Mouse (Mus musculus) ovary, postnatal 36 days (tissue): ENCODE data around the gene Kat7.

Experiments
- DNase-seq: peaks from one replicate; pipeline ENCODE4 v3.0.0; 2022; ENCODE audit warnings: low spot score, mixed read lengths

The Kat7 gene

GRCm38 (mm10) chr11:95310007-95310647 lies at the start of gene Kat7:
Gene Kat7 (minus strand): TSS chr11:95310246.
- DNase-seq, result peak; percentile 93

- DNase-seq, result no peak
These were observed 48.2 kb upstream of the Kat7 start for GRCm38 (mm10) chr11:95358263-95358662.

GRCm38 (mm10) chr11:95356469-95357273 lies 46.6 kb upstream of the Kat7 start:
- peak; percentile 53 for DNase-seq

GRCm38 (mm10) chr11:95356039-95356438 lies 46.0 kb upstream of the Kat7 start:
- DNase-seq, result no peak

GRCm38 (mm10) chr11:95355661-95356011 lies 45.6 kb upstream of the Kat7 start:
- no peak for DNase-seq

GRCm38 (mm10) chr11:95354945-95355660 lies 45.1 kb upstream of the Kat7 start:
- DNase-seq, result no peak

- no peak for DNase-seq
These were observed 44.3 kb upstream of the Kat7 start for GRCm38 (mm10) chr11:95354228-95354944.

- no peak for DNase-seq
These were observed 43.2 kb upstream of the Kat7 start for GRCm38 (mm10) chr11:95353226-95353625.

- DNase-seq, result no peak
These were observed 42.6 kb upstream of the Kat7 start for GRCm38 (mm10) chr11:95352686-95353085.

- no peak for DNase-seq
These were observed 40.9 kb upstream of the Kat7 start for GRCm38 (mm10) chr11:95350960-95351359.

GRCm38 (mm10) chr11:95350289-95350688 lies 40.2 kb upstream of the Kat7 start:
- no peak for DNase-seq

- no peak for DNase-seq
These were observed 34.1 kb upstream of the Kat7 start for GRCm38 (mm10) chr11:95344181-95344580.

GRCm38 (mm10) chr11:95343180-95343579 lies 33.1 kb upstream of the Kat7 start:
- DNase-seq, result no peak

- DNase-seq, result no peak
These were observed 30.6 kb upstream of the Kat7 start for GRCm38 (mm10) chr11:95340664-95341063.

GRCm38 (mm10) chr11:95340259-95340658 lies 30.2 kb upstream of the Kat7 start:
- no peak for DNase-seq

- no peak for DNase-seq
These were observed 29.5 kb upstream of the Kat7 start for GRCm38 (mm10) chr11:95339471-95340021.

- no peak for DNase-seq
These were observed 27.8 kb upstream of the Kat7 start for GRCm38 (mm10) chr11:95337846-95338342.

- DNase-seq, result peak; percentile 61
These were observed 27.2 kb upstream of the Kat7 start for GRCm38 (mm10) chr11:95337129-95337813.

- peak; percentile 84 for DNase-seq
These were observed 26.6 kb upstream of the Kat7 start, which contains the start of gene Fam117a for GRCm38 (mm10) chr11:95336568-95337128. Gene Fam117a (plus strand): TSS chr11:95337018.

- DNase-seq, result no peak
These were observed 24.5 kb upstream of the Kat7 start for GRCm38 (mm10) chr11:95334448-95335060.
